Mouse (Mus musculus): Measurements from ENCODE around the gene Npnt. TPM values are rescaled to one million over a fixed set of nuclear protein-coding genes. Genes with fewer than 3 reads are reported as not detected.
A peak's percentile ranks its signal among the peaks of the same experiment; 100 is the strongest.

Gene Npnt
- total and polyA plus RNA-seq, 2 experiments from 2014 or later: 9.0 to 14.3 TPM

GRCm38 (mm10) chr3:132939006-132939405 is 11.1 kb downstream of the Npnt start:
- H3K27ac ChIP-seq (ENCODE audit: low read depth, low read length): no peak overlapping the region
- TF ChIP-seq CTCF (IDR thresholded peaks at IDR 0.05; ENCODE audit: low read depth): no peak
- no peak overlapping the region for H3K4me3 ChIP-seq (ENCODE audit: low read depth, low read length)
- no peaks in the 10 kb centered on the region for H3K36me3 ChIP-seq (ENCODE audit: insufficient read depth)
- H3K27me3 ChIP-seq (ENCODE audit: insufficient read depth, low read length): no peaks in the 10 kb centered on the region
- ATAC-seq: no peak
- no peak overlapping the region for H3K9ac ChIP-seq
- 80% methylated on average over 8 of the region's 8 CpGs for WGBS
- H3K9me3 ChIP-seq (ENCODE audit: low read length): no peaks in the 10 kb centered on the region
- no peak for DNase-seq
- no peaks in the 10 kb centered on the region for H3K4me1 ChIP-seq (ENCODE audit: insufficient read depth)
- H3K4me2 ChIP-seq (ENCODE audit: low read depth): no peak overlapping the region

- Histone ChIP-seq H3K4me3 (ENCODE audit: low read depth, low read length) (no peak overlapping the region), H3K4me2 (ENCODE audit: low read depth) (no peak overlapping the region), H3K36me3 (ENCODE audit: insufficient read depth) (no peaks in the 10 kb centered on the region), H3K27me3 (ENCODE audit: insufficient read depth, low read length) (no peaks in the 10 kb centered on the region), H3K27ac (ENCODE audit: low read depth, low read length) (no peak overlapping the region), H3K9me3 (ENCODE audit: low read length) (no peaks in the 10 kb centered on the region), H3K4me1 (ENCODE audit: insufficient read depth) (no peaks in the 10 kb centered on the region), H3K9ac (no peak overlapping the region)
- 19% methylated on average over 2 of the region's 2 CpGs for WGBS
- no peak for DNase-seq
- TF ChIP-seq CTCF (IDR thresholded peaks at IDR 0.05; ENCODE audit: low read depth): no peak
- ATAC-seq: 0 out of 2 replicates have a peak, but pooled peaks have one; percentile 27
Measured at GRCm38 (mm10) chr3:132934649-132935048, 15.4 kb downstream of the Npnt start.

- no peak for DNase-seq
- Histone ChIP-seq H3K4me1 (ENCODE audit: insufficient read depth) (no peaks in the 10 kb centered on the region), H3K27me3 (ENCODE audit: insufficient read depth, low read length) (no peaks in the 10 kb centered on the region), H3K9me3 (ENCODE audit: low read length) (no peaks in the 10 kb centered on the region), H3K36me3 (ENCODE audit: insufficient read depth) (no peaks in the 10 kb centered on the region), H3K27ac (ENCODE audit: low read depth, low read length) (no peak overlapping the region), H3K4me2 (ENCODE audit: low read depth) (no peak overlapping the region), H3K4me3 (ENCODE audit: low read depth, low read length) (no peak overlapping the region), H3K9ac (no peak overlapping the region)
- no peak for ATAC-seq
- WGBS: 86% methylated on average over 4 of the region's 4 CpGs
- TF ChIP-seq CTCF (IDR thresholded peaks at IDR 0.05; ENCODE audit: low read depth): no peak
Measured at GRCm38 (mm10) chr3:132931526-132931925, 18.6 kb downstream of the Npnt start.

GRCm38 (mm10) chr3:132929866-132930265 is 20.2 kb downstream of the Npnt start:
- H3K27ac ChIP-seq (ENCODE audit: low read depth, low read length): no peak overlapping the region
- H3K36me3 ChIP-seq (ENCODE audit: insufficient read depth): no peaks in the 10 kb centered on the region
- DNase-seq (no peak), ATAC-seq (no peak)
- no peaks in the 10 kb centered on the region for H3K27me3 ChIP-seq (ENCODE audit: insufficient read depth, low read length)
- no peak overlapping the region for H3K4me3 ChIP-seq (ENCODE audit: low read depth, low read length)
- no peak overlapping the region for H3K9ac ChIP-seq
- TF ChIP-seq CTCF (IDR thresholded peaks at IDR 0.05; ENCODE audit: low read depth): no peak
- H3K4me2 ChIP-seq (ENCODE audit: low read depth): no peak overlapping the region
- H3K4me1 ChIP-seq (ENCODE audit: insufficient read depth): no peaks in the 10 kb centered on the region
- 70% methylated on average over 6 of the region's 6 CpGs for WGBS
- no peaks in the 10 kb centered on the region for H3K9me3 ChIP-seq (ENCODE audit: low read length)

- Histone ChIP-seq H3K36me3 (ENCODE audit: insufficient read depth) (no peaks in the 10 kb centered on the region), H3K9me3 (ENCODE audit: low read length) (no peaks in the 10 kb centered on the region), H3K9ac (no peak overlapping the region), H3K27ac (ENCODE audit: low read depth, low read length) (no peak overlapping the region), H3K4me3 (ENCODE audit: low read depth, low read length) (no peak overlapping the region), H3K4me2 (ENCODE audit: low read depth) (no peak overlapping the region), H3K27me3 (ENCODE audit: insufficient read depth, low read length) (no peaks in the 10 kb centered on the region), H3K4me1 (ENCODE audit: insufficient read depth) (no peaks in the 10 kb centered on the region)
- no peak for DNase-seq
- no peak for TF ChIP-seq CTCF (IDR thresholded peaks at IDR 0.05; ENCODE audit: low read depth)
- WGBS: 86% methylated on average over 9 of the region's 9 CpGs
- no peak for ATAC-seq
Measured at GRCm38 (mm10) chr3:132928186-132928585, 21.9 kb downstream of the Npnt start.

GRCm38 (mm10) chr3:132919798-132920197 is 30.3 kb downstream of the Npnt start:
- Histone ChIP-seq H3K36me3 (ENCODE audit: insufficient read depth) (no peaks in the 10 kb centered on the region), H3K4me2 (ENCODE audit: low read depth) (no peak overlapping the region), H3K4me1 (ENCODE audit: insufficient read depth) (no peaks in the 10 kb centered on the region), H3K4me3 (ENCODE audit: low read depth, low read length) (no peak overlapping the region), H3K27me3 (ENCODE audit: insufficient read depth, low read length) (no peaks in the 10 kb centered on the region), H3K27ac (ENCODE audit: low read depth, low read length) (no peak overlapping the region), H3K9ac (no peak overlapping the region), H3K9me3 (ENCODE audit: low read length) (no peaks in the 10 kb centered on the region)
- no peak for ATAC-seq
- 95% methylated on average over 3 of the region's 3 CpGs for WGBS
- no peak for TF ChIP-seq CTCF (IDR thresholded peaks at IDR 0.05; ENCODE audit: low read depth)
- DNase-seq: no peak

- H3K4me3 ChIP-seq (ENCODE audit: low read depth, low read length): no peak overlapping the region
- no peaks in the 10 kb centered on the region for H3K4me1 ChIP-seq (ENCODE audit: insufficient read depth)
- no peak for DNase-seq
- no peaks in the 10 kb centered on the region for H3K36me3 ChIP-seq (ENCODE audit: insufficient read depth)
- H3K27me3 ChIP-seq (ENCODE audit: insufficient read depth, low read length): no peaks in the 10 kb centered on the region
- no peak overlapping the region for H3K4me2 ChIP-seq (ENCODE audit: low read depth)
- TF ChIP-seq CTCF (IDR thresholded peaks at IDR 0.05; ENCODE audit: low read depth): no peak
- no peak overlapping the region for H3K9ac ChIP-seq
- no peak overlapping the region for H3K27ac ChIP-seq (ENCODE audit: low read depth, low read length)
- no peaks in the 10 kb centered on the region for H3K9me3 ChIP-seq (ENCODE audit: low read length)
- 89% methylated on average over 11 of the region's 11 CpGs for WGBS
- ATAC-seq: no peak
Measured at GRCm38 (mm10) chr3:132919240-132919639, 30.9 kb downstream of the Npnt start.

All from forebrain, postnatal 0 days (tissue).